Mouse (Mus musculus): Measurements from ENCODE around the gene Stpg1. TPM values are rescaled to one million over a fixed set of nuclear protein-coding genes. Genes with fewer than 3 reads are reported as not detected.
A peak's percentile ranks its signal among the peaks of the same experiment; 100 is the strongest.

The Stpg1 gene
- polyA plus RNA-seq, 1 experiment from 2014 or later: 0.21 TPM

DNA sequence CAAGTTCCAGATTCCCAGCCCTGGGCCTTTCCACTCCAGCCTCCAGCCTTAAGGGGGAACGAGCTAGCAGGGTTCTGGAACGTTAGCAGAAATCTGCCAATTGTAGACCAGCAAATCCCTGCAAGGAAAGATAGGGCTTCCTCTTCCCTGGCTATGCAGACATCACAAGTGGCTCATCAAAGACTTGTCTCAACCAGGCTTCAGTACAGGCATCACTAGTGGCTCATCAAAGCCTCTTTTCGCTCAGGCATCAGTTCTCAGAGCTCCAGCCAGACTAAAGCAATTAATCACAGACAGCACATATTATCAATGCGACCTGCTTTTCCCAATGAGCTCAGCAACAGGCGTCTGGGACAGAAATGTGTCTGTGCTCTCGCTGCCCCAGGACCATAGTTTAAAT lies 38.4 kb downstream of the Stpg1 start:
- Histone ChIP-seq H3K4me2 (no peak overlapping the region), H3K9me3 (peaks cover 8% of the 10 kb centered on the region), H3K27ac (no peak overlapping the region), H3K9ac (replicated peaks) (no peak overlapping the region), H3K4me1 (replicated peaks) (0 out of 2 replicates have a peak, but pooled peaks cover 3% of the 10 kb centered on the region), H3K36me3 (no peaks in the 10 kb centered on the region), H3K27me3 (no peaks in the 10 kb centered on the region), H3K4me3 (replicated peaks) (no peak overlapping the region)
- 67% methylated on average over 6 of the region's 6 CpGs for WGBS
- ATAC-seq (ENCODE audit: insufficient number of reproducible peaks, insufficient read depth, low FRiP score, low TSS enrichment, low read depth): no peak

- no peak overlapping the region for H3K9ac ChIP-seq (replicated peaks)
- H3K36me3 ChIP-seq: no peaks in the 10 kb centered on the region
- no peak for ATAC-seq (ENCODE audit: insufficient number of reproducible peaks, insufficient read depth, low FRiP score, low TSS enrichment, low read depth)
- no peak overlapping the region for H3K4me3 ChIP-seq (replicated peaks)
- 94% methylated on average over 3 of the region's 3 CpGs for WGBS
- no peaks in the 10 kb centered on the region for H3K27me3 ChIP-seq
- H3K4me2 ChIP-seq: no peak overlapping the region
- no peak overlapping the region for H3K27ac ChIP-seq
- peaks cover 8% of the 10 kb centered on the region for H3K9me3 ChIP-seq
- H3K4me1 ChIP-seq (replicated peaks): 0 out of 2 replicates have a peak, but pooled peaks cover 3% of the 10 kb centered on the region
Observed at GRCm38 (mm10) chr4:135535021-135535420, 40.4 kb downstream of the Stpg1 start.

- Histone ChIP-seq H3K4me3 (replicated peaks) (no peak overlapping the region), H3K27me3 (peaks cover 7% of the 10 kb centered on the region; the same call in 1 of the 2 replicates), H3K4me1 (replicated peaks) (peaks cover 3% of the 10 kb centered on the region), H3K9ac (replicated peaks) (no peak overlapping the region), H3K36me3 (no peaks in the 10 kb centered on the region), H3K4me2 (no peak overlapping the region), H3K9me3 (no peaks in the 10 kb centered on the region), H3K27ac (no peak overlapping the region)
- ATAC-seq (ENCODE audit: insufficient number of reproducible peaks, insufficient read depth, low FRiP score, low TSS enrichment, low read depth): no peak
- 85% methylated on average over 12 of the region's 12 CpGs for WGBS
Observed at GRCm38 (mm10) chr4:135539056-135539455, 44.5 kb downstream of the Stpg1 start.

DNA sequence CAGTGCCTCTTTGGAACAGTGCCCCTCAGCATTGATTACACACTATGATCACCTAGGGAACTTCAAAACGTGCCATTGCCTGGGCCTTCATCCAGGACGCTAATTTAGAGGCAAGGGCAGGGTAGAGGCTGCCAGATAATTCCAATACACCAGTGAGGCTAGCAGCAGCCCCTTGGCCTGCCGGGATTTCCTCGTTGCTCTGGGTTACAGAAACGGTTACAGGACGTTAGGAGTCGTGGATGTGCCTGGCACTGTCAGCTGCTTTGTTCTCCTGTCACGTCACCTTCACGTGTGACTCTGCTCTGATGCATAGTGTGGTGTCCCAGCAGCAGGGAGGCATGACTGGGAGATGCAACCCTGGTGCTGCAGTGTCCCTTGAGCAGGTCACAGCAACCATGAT lies 45.5 kb downstream of the Stpg1 start:
- Histone ChIP-seq H3K9ac (replicated peaks) (no peak overlapping the region), H3K27ac (no peak overlapping the region), H3K36me3 (no peaks in the 10 kb centered on the region), H3K4me3 (replicated peaks) (no peak overlapping the region), H3K9me3 (no peaks in the 10 kb centered on the region), H3K4me1 (replicated peaks) (peaks cover 13% of the 10 kb centered on the region), H3K4me2 (no peak overlapping the region), H3K27me3 (peaks cover 7% of the 10 kb centered on the region; the same call in 1 of the 2 replicates)
- ATAC-seq (ENCODE audit: insufficient number of reproducible peaks, insufficient read depth, low FRiP score, low TSS enrichment, low read depth): no peak
- WGBS: 75% methylated on average over 9 of the region's 9 CpGs

GRCm38 (mm10) chr4:135544284-135544683 lies 49.7 kb downstream of the Stpg1 start:
- Histone ChIP-seq H3K27ac (no peak overlapping the region), H3K36me3 (no peaks in the 10 kb centered on the region), H3K9me3 (no peaks in the 10 kb centered on the region), H3K4me2 (no peak overlapping the region), H3K9ac (replicated peaks) (no peak overlapping the region), H3K4me1 (replicated peaks) (peaks cover 55% of the 10 kb centered on the region), H3K4me3 (replicated peaks) (no peak overlapping the region), H3K27me3 (peaks cover 20% of the 10 kb centered on the region; the same call in 1 of the 2 replicates)
- WGBS: 76% methylated on average over 2 of the region's 2 CpGs
- no peak for ATAC-seq (ENCODE audit: insufficient number of reproducible peaks, insufficient read depth, low FRiP score, low TSS enrichment, low read depth)

DNA sequence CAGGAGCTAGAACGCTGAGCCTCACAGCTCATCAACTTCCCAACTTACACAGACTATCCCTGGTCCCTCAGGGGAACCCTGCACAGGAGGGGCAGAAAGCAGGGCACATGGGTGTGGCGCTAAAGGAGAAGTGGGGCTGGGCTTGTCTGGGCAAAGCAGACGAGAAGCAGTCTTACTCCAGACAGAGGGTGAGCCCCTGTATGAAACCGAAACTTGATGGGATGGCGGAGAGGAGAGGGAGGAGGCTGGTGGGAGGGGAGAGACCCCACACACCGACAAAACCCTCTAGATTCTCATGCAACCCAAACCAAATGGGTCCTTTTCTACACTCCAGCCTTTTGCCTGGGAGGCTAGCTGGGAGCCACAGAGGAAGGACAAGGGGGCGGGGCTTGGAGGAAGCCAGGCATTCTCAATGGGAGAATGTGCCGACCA lies 50.5 kb downstream of the Stpg1 start:
- no peaks in the 10 kb centered on the region for H3K9me3 ChIP-seq
- peak overlapping the region; percentile 54 for H3K4me2 ChIP-seq
- peaks cover 63% of the 10 kb centered on the region for H3K4me1 ChIP-seq (replicated peaks)
- H3K27me3 ChIP-seq: peaks cover 20% of the 10 kb centered on the region; the same call in 1 of the 2 replicates
- no peak for ATAC-seq (ENCODE audit: insufficient number of reproducible peaks, insufficient read depth, low FRiP score, low TSS enrichment, low read depth)
- no peak overlapping the region for H3K27ac ChIP-seq
- H3K36me3 ChIP-seq: no peaks in the 10 kb centered on the region
- H3K9ac ChIP-seq (replicated peaks): no peak overlapping the region; the same call in 1 of the 2 replicates
- WGBS: 6% methylated on average over 8 of the region's 8 CpGs
- peak overlapping the region; percentile 24 for H3K4me3 ChIP-seq (replicated peaks)

DNA sequence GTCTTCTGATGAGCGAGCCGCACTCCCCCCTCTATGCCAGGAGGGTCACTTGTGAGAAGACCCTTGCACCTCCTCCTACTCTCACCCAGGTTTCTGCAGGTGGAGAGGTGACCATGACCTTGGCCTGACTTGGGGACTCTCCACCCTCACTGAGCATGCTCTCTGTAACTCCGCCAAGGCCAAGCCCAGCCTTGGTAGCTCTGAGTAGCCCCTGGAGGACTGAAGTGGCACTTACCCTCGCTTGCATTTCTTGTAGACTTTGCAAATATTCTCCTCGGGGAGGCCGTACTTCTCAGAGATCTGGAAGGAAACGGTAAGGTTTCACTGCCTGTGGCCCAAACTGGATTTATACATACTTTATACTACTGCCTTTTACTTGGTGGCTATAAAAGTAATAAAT lies 51.4 kb downstream of the Stpg1 start:
- Histone ChIP-seq H3K4me3 (replicated peaks) (no peak overlapping the region), H3K9me3 (no peaks in the 10 kb centered on the region), H3K27me3 (peaks cover 25% of the 10 kb centered on the region; the same call in 1 of the 2 replicates), H3K4me2 (no peak overlapping the region), H3K9ac (replicated peaks) (no peak overlapping the region), H3K27ac (no peak overlapping the region), H3K36me3 (no peaks in the 10 kb centered on the region), H3K4me1 (replicated peaks) (peaks cover 72% of the 10 kb centered on the region)
- 75% methylated on average over 7 of the region's 7 CpGs for WGBS
- no peak for ATAC-seq (ENCODE audit: insufficient number of reproducible peaks, insufficient read depth, low FRiP score, low TSS enrichment, low read depth)

GRCm38 (mm10) chr4:135546793-135547192 lies 52.2 kb downstream of the Stpg1 start:
- Histone ChIP-seq H3K4me3 (replicated peaks) (no peak overlapping the region), H3K27ac (no peak overlapping the region), H3K36me3 (no peaks in the 10 kb centered on the region), H3K9me3 (no peaks in the 10 kb centered on the region), H3K27me3 (peaks cover 26% of the 10 kb centered on the region), H3K9ac (replicated peaks) (no peak overlapping the region), H3K4me1 (replicated peaks) (peaks cover 79% of the 10 kb centered on the region), H3K4me2 (no peak overlapping the region)
- no peak for ATAC-seq (ENCODE audit: insufficient number of reproducible peaks, insufficient read depth, low FRiP score, low TSS enrichment, low read depth)
- 96% methylated on average over 4 of the region's 4 CpGs for WGBS

- H3K4me2 ChIP-seq: peak overlapping the region; percentile 19; the same call in 1 of the 2 replicates
- no peak overlapping the region for H3K4me3 ChIP-seq (replicated peaks)
- H3K4me1 ChIP-seq (replicated peaks): peaks cover 86% of the 10 kb centered on the region
- peaks cover 34% of the 10 kb centered on the region for H3K27me3 ChIP-seq
- 36% methylated on average over 14 of the region's 14 CpGs for WGBS
- H3K9me3 ChIP-seq: no peaks in the 10 kb centered on the region
- H3K27ac ChIP-seq: peak overlapping the region; percentile 86
- no peak for ATAC-seq (ENCODE audit: insufficient number of reproducible peaks, insufficient read depth, low FRiP score, low TSS enrichment, low read depth)
- H3K36me3 ChIP-seq: no peaks in the 10 kb centered on the region
- H3K9ac ChIP-seq (replicated peaks): no peak overlapping the region
Observed at GRCm38 (mm10) chr4:135547551-135547950, 53.0 kb downstream of the Stpg1 start.

- Histone ChIP-seq H3K4me2 (peak overlapping the region; percentile 19; the same call in 1 of the 2 replicates), H3K9ac (replicated peaks) (no peak overlapping the region), H3K27ac (peak overlapping the region; percentile 86), H3K9me3 (no peaks in the 10 kb centered on the region), H3K36me3 (no peaks in the 10 kb centered on the region), H3K27me3 (peaks cover 35% of the 10 kb centered on the region), H3K4me3 (replicated peaks) (no peak overlapping the region), H3K4me1 (replicated peaks) (peaks cover 92% of the 10 kb centered on the region)
- ATAC-seq (ENCODE audit: insufficient number of reproducible peaks, insufficient read depth, low FRiP score, low TSS enrichment, low read depth): no peak
- 5% methylated on average over 7 of the region's 7 CpGs for WGBS
Observed at GRCm38 (mm10) chr4:135548108-135548507, 53.5 kb downstream of the Stpg1 start.

- Histone ChIP-seq H3K4me2 (peak overlapping the region; percentile 19; the same call in 1 of the 2 replicates), H3K27ac (peak overlapping the region; percentile 86), H3K9ac (replicated peaks) (no peak overlapping the region), H3K27me3 (peaks cover 36% of the 10 kb centered on the region), H3K9me3 (no peaks in the 10 kb centered on the region), H3K36me3 (no peaks in the 10 kb centered on the region), H3K4me3 (replicated peaks) (no peak overlapping the region), H3K4me1 (replicated peaks) (peaks cover 96% of the 10 kb centered on the region)
- 18% methylated on average over 9 of the region's 9 CpGs for WGBS
- no peak for ATAC-seq (ENCODE audit: insufficient number of reproducible peaks, insufficient read depth, low FRiP score, low TSS enrichment, low read depth)
Observed at GRCm38 (mm10) chr4:135548521-135549077, 54.0 kb downstream of the Stpg1 start.

GRCm38 (mm10) chr4:135549323-135549722 lies 54.7 kb downstream of the Stpg1 start:
- Histone ChIP-seq H3K27ac (peak overlapping the region; percentile 86), H3K27me3 (peaks cover 39% of the 10 kb centered on the region), H3K4me2 (peak overlapping the region; percentile 41), H3K36me3 (no peaks in the 10 kb centered on the region), H3K9ac (replicated peaks) (no peak overlapping the region), H3K4me1 (replicated peaks) (peaks cover 92% of the 10 kb centered on the region), H3K9me3 (no peaks in the 10 kb centered on the region), H3K4me3 (replicated peaks) (no peak overlapping the region)
- 41% methylated on average over 6 of the region's 6 CpGs for WGBS
- no peak for ATAC-seq (ENCODE audit: insufficient number of reproducible peaks, insufficient read depth, low FRiP score, low TSS enrichment, low read depth)

All from limb, embryonic 12.5 days (tissue).